Mouse (Mus musculus): ENCODE data around the gene Zfand3. TPM values are rescaled to one million over a fixed set of nuclear protein-coding genes. Genes with fewer than 3 reads are reported as not detected.

Gene Zfand3
- total and polyA plus RNA-seq, 2 experiments: 46.7 to 63.3 TPM

GRCm38 (mm10) chr17:30237600-30237999 lies 233.1 kb downstream of the Zfand3 start:
- TF ChIP-seq POLR2A (IDR thresholded peaks at IDR 0.05; ENCODE audit: extremely low read depth, insufficient read depth, low read length) (no peak), CTCF (IDR thresholded peaks at IDR 0.05; ENCODE audit: low read depth, low read length) (no peak)
- no peak overlapping the region for H3K9ac ChIP-seq (ENCODE audit: low read depth, low read length)
- H3K79me2 ChIP-seq (ENCODE audit: control insufficient read depth, insufficient read depth, low read length): no peaks in the 10 kb centered on the region
- H3K4me3 ChIP-seq (ENCODE audit: insufficient read depth, low read depth, low read length): no peak overlapping the region
- no peak overlapping the region for H3K27ac ChIP-seq (replicated peaks; ENCODE audit: insufficient read depth, low read depth, low read length)
- 92% methylated on average over 7 of the region's 7 CpGs for WGBS
- H3K27me3 ChIP-seq (ENCODE audit: control insufficient read depth, insufficient read depth, low read length): no peaks in the 10 kb centered on the region
- H3K4me1 ChIP-seq (ENCODE audit: control insufficient read depth, insufficient read depth, low read length): no peaks in the 10 kb centered on the region
- no peak for DNase-seq (ENCODE audit: extremely low read depth, low read depth, low spot score)
- H3K36me3 ChIP-seq (ENCODE audit: control insufficient read depth, insufficient read depth, low read length): no peaks in the 10 kb centered on the region

- H3K27ac ChIP-seq (replicated peaks; ENCODE audit: insufficient read depth, low read depth, low read length): no peak overlapping the region
- no peaks in the 10 kb centered on the region for H3K27me3 ChIP-seq (ENCODE audit: control insufficient read depth, insufficient read depth, low read length)
- H3K79me2 ChIP-seq (ENCODE audit: control insufficient read depth, insufficient read depth, low read length): no peaks in the 10 kb centered on the region
- H3K36me3 ChIP-seq (ENCODE audit: control insufficient read depth, insufficient read depth, low read length): no peaks in the 10 kb centered on the region
- H3K9ac ChIP-seq (ENCODE audit: low read depth, low read length): no peak overlapping the region
- H3K4me1 ChIP-seq (ENCODE audit: control insufficient read depth, insufficient read depth, low read length): no peaks in the 10 kb centered on the region; the same call in 1 of the 2 replicates
- TF ChIP-seq CTCF (IDR thresholded peaks at IDR 0.05; ENCODE audit: low read depth, low read length) (no peak), POLR2A (IDR thresholded peaks at IDR 0.05; ENCODE audit: extremely low read depth, insufficient read depth, low read length) (no peak)
- H3K4me3 ChIP-seq (ENCODE audit: insufficient read depth, low read depth, low read length): no peak overlapping the region
- DNase-seq (ENCODE audit: extremely low read depth, low read depth, low spot score): no peak
- 81% methylated on average over 5 of the region's 5 CpGs for WGBS
Observed at GRCm38 (mm10) chr17:30239458-30239857, 234.9 kb downstream of the Zfand3 start.

- Histone ChIP-seq H3K79me2 (ENCODE audit: control insufficient read depth, insufficient read depth, low read length) (no peaks in the 10 kb centered on the region), H3K27me3 (ENCODE audit: control insufficient read depth, insufficient read depth, low read length) (no peaks in the 10 kb centered on the region), H3K9ac (ENCODE audit: low read depth, low read length) (no peak overlapping the region), H3K36me3 (ENCODE audit: control insufficient read depth, insufficient read depth, low read length) (no peaks in the 10 kb centered on the region), H3K4me3 (ENCODE audit: insufficient read depth, low read depth, low read length) (no peak overlapping the region), H3K27ac (replicated peaks; ENCODE audit: insufficient read depth, low read depth, low read length) (no peak overlapping the region), H3K4me1 (ENCODE audit: control insufficient read depth, insufficient read depth, low read length) (no peaks in the 10 kb centered on the region; the same call in 1 of the 2 replicates)
- TF ChIP-seq CTCF (IDR thresholded peaks at IDR 0.05; ENCODE audit: low read depth, low read length) (no peak), POLR2A (IDR thresholded peaks at IDR 0.05; ENCODE audit: extremely low read depth, insufficient read depth, low read length) (no peak)
- 91% methylated on average over 4 of the region's 4 CpGs for WGBS
- DNase-seq (ENCODE audit: extremely low read depth, low read depth, low spot score): no peak
Observed at GRCm38 (mm10) chr17:30240659-30241058, 236.1 kb downstream of the Zfand3 start.

DNA sequence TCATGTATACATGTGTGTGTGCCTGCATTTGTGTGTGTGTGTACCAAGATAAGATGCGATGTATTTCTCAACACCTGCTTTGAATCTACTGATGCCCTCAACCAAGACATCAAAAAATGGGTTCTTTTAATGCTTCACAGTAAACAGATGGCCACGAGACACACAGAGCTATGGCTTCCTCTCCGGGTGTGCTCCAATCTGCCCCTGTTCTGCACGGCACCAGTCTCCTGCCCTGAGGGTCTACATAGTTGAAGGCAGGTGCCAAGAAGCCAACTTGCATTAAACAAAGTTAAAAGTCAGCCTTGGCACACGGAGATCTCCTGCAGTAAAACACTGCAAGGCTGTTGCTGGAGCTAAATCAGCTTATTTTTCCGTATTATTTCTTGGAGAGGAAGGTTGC lies 236.5 kb downstream of the Zfand3 start:
- 96% methylated on average over 6 of the region's 6 CpGs for WGBS

GRCm38 (mm10) chr17:30241720-30242322 lies 237.3 kb downstream of the Zfand3 start:
- Histone ChIP-seq H3K27ac (replicated peaks; ENCODE audit: insufficient read depth, low read depth, low read length) (no peak overlapping the region), H3K4me3 (ENCODE audit: insufficient read depth, low read depth, low read length) (no peak overlapping the region), H3K36me3 (ENCODE audit: control insufficient read depth, insufficient read depth, low read length) (no peaks in the 10 kb centered on the region), H3K4me1 (ENCODE audit: control insufficient read depth, insufficient read depth, low read length) (no peaks in the 10 kb centered on the region; the same call in 1 of the 2 replicates), H3K9ac (ENCODE audit: low read depth, low read length) (no peak overlapping the region), H3K79me2 (ENCODE audit: control insufficient read depth, insufficient read depth, low read length) (no peaks in the 10 kb centered on the region), H3K27me3 (ENCODE audit: control insufficient read depth, insufficient read depth, low read length) (no peaks in the 10 kb centered on the region)
- 73% methylated on average over 17 of the region's 17 CpGs for WGBS
- TF ChIP-seq POLR2A (IDR thresholded peaks at IDR 0.05; ENCODE audit: extremely low read depth, insufficient read depth, low read length): no peak
- no peak for TF ChIP-seq CTCF (IDR thresholded peaks at IDR 0.05; ENCODE audit: low read depth, low read length)
- no peak for DNase-seq (ENCODE audit: extremely low read depth, low read depth, low spot score)

More for the DNA sequence above, 236.5 kb downstream of the Zfand3 start:
- no peaks in the 10 kb centered on the region for H3K36me3 ChIP-seq (ENCODE audit: control insufficient read depth, insufficient read depth, low read length)
- DNase-seq (ENCODE audit: extremely low read depth, low read depth, low spot score): no peak
- H3K79me2 ChIP-seq (ENCODE audit: control insufficient read depth, insufficient read depth, low read length): no peaks in the 10 kb centered on the region
- TF ChIP-seq CTCF (IDR thresholded peaks at IDR 0.05; ENCODE audit: low read depth, low read length) (no peak), POLR2A (IDR thresholded peaks at IDR 0.05; ENCODE audit: extremely low read depth, insufficient read depth, low read length) (no peak)
- no peaks in the 10 kb centered on the region; the same call in 1 of the 2 replicates for H3K4me1 ChIP-seq (ENCODE audit: control insufficient read depth, insufficient read depth, low read length)
- H3K4me3 ChIP-seq (ENCODE audit: insufficient read depth, low read depth, low read length): no peak overlapping the region
- no peak overlapping the region for H3K9ac ChIP-seq (ENCODE audit: low read depth, low read length)
- H3K27ac ChIP-seq (replicated peaks; ENCODE audit: insufficient read depth, low read depth, low read length): no peak overlapping the region
- H3K27me3 ChIP-seq (ENCODE audit: control insufficient read depth, insufficient read depth, low read length): no peaks in the 10 kb centered on the region

GRCm38 (mm10) chr17:30242647-30243046 lies 238.1 kb downstream of the Zfand3 start:
- TF ChIP-seq POLR2A (IDR thresholded peaks at IDR 0.05; ENCODE audit: extremely low read depth, insufficient read depth, low read length) (no peak), CTCF (IDR thresholded peaks at IDR 0.05; ENCODE audit: low read depth, low read length) (no peak)
- no peak overlapping the region for H3K9ac ChIP-seq (ENCODE audit: low read depth, low read length)
- no peaks in the 10 kb centered on the region for H3K79me2 ChIP-seq (ENCODE audit: control insufficient read depth, insufficient read depth, low read length)
- no peak overlapping the region for H3K4me3 ChIP-seq (ENCODE audit: insufficient read depth, low read depth, low read length)
- no peak overlapping the region for H3K27ac ChIP-seq (replicated peaks; ENCODE audit: insufficient read depth, low read depth, low read length)
- no peak for DNase-seq (ENCODE audit: extremely low read depth, low read depth, low spot score)
- 98% methylated on average over 4 of the region's 4 CpGs for WGBS
- no peaks in the 10 kb centered on the region; the same call in 1 of the 2 replicates for H3K4me1 ChIP-seq (ENCODE audit: control insufficient read depth, insufficient read depth, low read length)
- no peaks in the 10 kb centered on the region for H3K27me3 ChIP-seq (ENCODE audit: control insufficient read depth, insufficient read depth, low read length)
- H3K36me3 ChIP-seq (ENCODE audit: control insufficient read depth, insufficient read depth, low read length): no peaks in the 10 kb centered on the region
